Mouse (Mus musculus) right cerebral cortex, postnatal 25 days (tissue): ENCODE results near the gene St3gal2.
"Not testable (repeated sequence)": the region's sequence is repeated elsewhere in the genome, so short reads cannot be mapped to it uniquely, and the experiment has no call there.

Source experiments
- DNase-seq: peaks from one replicate; pipeline ENCODE4 v3.0.0; 2022

Gene St3gal2

DNA sequence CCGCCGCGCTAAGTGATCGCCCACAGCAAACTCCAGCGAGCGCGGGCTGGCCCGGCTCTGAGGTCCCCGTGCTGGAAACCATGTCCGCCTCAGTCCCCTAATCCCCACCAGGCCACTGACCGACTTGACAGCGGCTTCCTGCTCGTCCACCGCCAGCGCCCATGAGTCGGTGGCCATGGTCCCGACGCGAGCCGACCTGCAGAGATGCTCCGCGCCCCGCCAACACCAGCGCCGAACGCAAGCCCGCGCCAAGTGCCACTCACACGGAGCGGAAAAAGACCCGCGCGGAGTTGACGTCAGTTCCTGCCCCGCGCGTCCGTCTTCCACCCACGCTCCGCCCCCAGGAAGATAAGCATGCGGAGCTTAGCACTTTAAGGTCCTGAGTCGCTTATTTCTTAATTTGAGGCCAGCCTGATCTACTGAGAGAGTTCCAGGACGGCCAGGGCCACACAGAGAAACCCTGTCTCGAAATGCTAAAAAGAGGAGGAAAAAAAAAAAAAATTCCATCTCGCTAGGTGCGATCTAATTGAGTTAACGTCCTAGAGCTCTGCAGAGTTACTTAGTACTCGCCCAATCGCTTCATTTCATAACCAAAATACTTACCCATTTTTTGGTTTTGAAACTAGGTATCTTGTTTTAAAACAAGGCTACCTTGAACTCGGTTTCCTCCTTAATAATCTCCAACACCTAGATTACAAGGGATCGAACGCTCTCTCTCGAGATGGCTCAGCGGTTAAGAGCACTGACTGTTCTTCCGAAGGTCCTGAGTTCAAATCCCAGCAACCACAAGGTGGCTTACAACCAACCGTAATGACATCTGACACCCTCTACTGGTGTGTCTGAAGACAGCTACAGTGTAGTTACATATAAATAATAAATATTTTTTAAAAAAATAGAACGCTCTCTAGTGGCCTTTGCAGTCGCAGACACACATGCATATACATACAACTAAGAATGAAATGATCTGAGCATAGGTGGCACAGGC, 78.1 kb downstream of the St3gal2 start, which contains the start of gene Ddx19a:
Gene Ddx19a, minus strand, starts transcription at position 254 of the 985 bp plus-strand sequence.
- peak; percentile 91 for DNase-seq

DNA sequence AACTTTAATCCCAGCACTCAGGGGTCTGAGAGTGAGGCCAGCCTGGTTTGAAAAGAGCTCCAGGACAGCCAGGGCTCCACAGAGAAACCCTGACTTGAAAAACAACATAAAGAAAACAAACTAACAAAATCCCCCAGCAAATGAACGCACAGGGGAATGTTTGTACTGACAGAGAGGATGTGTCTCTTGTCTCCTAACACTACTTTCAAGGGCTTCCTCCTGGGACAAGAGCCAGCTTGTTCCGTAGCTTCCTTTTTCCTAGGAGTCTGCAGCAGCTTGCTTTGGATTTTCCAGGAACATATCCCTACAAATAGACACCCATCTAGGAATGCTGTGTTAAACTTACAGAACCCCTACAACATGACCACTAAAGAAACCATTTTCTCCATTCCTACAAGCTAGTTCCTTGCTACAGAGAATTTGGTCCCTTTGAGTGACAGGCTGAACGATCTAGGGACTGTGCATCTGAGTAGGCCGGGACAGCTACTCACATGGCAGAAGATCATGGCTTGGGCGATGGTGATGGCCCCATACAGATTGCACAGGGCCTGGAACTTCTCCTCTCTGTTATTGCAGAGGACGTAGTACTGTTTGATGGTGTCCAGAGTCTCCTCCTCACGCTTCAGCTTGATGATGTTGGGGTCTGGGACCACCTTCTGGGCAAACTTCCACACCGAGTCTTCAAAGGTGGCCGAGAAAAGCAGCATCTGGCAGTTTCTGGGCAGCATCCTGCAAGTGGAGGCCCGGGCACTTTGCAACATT, 90.7 kb downstream of the St3gal2 start:
- not testable (repeated sequence) for DNase-seq
